Mouse (Mus musculus): ENCODE results near the gene Smok3a. TPM values are rescaled to one million over a fixed set of nuclear protein-coding genes. Genes with fewer than 3 reads are reported as not detected.

Gene Smok3a
- polyA plus RNA-seq, 1 experiment from 2014 or later, result not detected

DNA sequence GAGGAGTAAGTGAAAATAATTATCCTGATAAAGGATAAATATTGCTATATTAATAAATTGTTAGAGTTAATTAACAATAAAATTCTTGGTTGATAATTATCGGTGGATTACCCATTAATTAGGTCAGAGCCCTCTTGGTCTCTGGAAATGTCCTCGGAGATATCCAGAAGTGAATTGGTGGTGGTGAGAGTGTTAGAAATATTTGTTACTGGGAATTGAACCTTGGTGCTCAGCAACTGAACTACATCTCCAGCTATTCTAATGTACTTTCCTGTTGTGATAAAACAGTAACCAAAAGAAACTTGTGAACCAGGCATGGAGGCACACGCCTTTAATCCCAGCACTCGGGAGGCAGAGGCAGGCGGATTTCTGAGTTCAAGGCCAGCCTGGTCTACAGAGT is 59.4 kb downstream of the Smok3a start:
- H3K4me2 ChIP-seq (ENCODE audit: low read depth, severe bottlenecking), result no peak overlapping the region
- DNase-seq (ENCODE audit: low spot score) (no peak), ATAC-seq (ENCODE audit: insufficient number of reproducible peaks, low FRiP score, low TSS enrichment, low read depth) (no peak)
- H3K9ac ChIP-seq (ENCODE audit: low read length), result no peak overlapping the region
- no peaks in the 10 kb centered on the region for H3K4me1 ChIP-seq (ENCODE audit: control insufficient read depth, insufficient read depth, low read length)
- no peaks in the 10 kb centered on the region for H3K36me3 ChIP-seq (ENCODE audit: control insufficient read depth, insufficient read depth, low read length)
- H3K9me3 ChIP-seq (ENCODE audit: control insufficient read depth, low read length), result no peaks in the 10 kb centered on the region
- no peaks in the 10 kb centered on the region for H3K27me3 ChIP-seq (ENCODE audit: control insufficient read depth, insufficient read depth, low read length)
- 91% methylated on average over 5 of the region's 5 CpGs for WGBS
- H3K4me3 ChIP-seq (ENCODE audit: low read depth, low read length), result no peak overlapping the region
- H3K27ac ChIP-seq (replicated peaks; ENCODE audit: low read depth, low read length), result no peak overlapping the region

DNA sequence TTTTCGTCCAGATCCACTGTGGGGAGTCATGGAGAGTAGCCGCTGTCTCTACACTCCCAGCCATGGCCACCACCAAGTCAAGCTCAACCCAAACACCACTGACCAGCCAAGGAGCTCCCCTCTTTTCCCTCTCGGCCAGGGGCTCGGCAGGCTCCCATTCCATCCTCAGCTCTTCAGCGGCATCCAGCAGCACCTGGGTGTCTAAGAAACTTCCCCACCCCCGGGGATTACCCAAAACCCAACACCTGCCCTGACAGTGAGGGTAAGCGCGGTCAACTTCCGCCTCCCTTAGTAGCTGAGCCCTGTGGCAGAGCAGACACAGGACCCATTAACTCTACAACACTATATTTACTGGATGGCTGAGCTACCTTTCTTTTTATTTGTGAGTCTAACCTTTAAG is 60.4 kb downstream of the Smok3a start:
- ATAC-seq (ENCODE audit: insufficient number of reproducible peaks, low FRiP score, low TSS enrichment, low read depth), result no peak
- WGBS, result 86% methylated on average over 9 of the region's 9 CpGs
- no peaks in the 10 kb centered on the region for H3K27me3 ChIP-seq (ENCODE audit: control insufficient read depth, insufficient read depth, low read length)
- H3K4me3 ChIP-seq (ENCODE audit: low read depth, low read length), result no peak overlapping the region
- H3K27ac ChIP-seq (replicated peaks; ENCODE audit: low read depth, low read length), result no peak overlapping the region
- DNase-seq (ENCODE audit: low spot score), result no peak
- H3K36me3 ChIP-seq (ENCODE audit: control insufficient read depth, insufficient read depth, low read length), result no peaks in the 10 kb centered on the region
- H3K4me2 ChIP-seq (ENCODE audit: low read depth, severe bottlenecking), result no peak overlapping the region
- no peak overlapping the region for H3K9ac ChIP-seq (ENCODE audit: low read length)
- no peaks in the 10 kb centered on the region for H3K4me1 ChIP-seq (ENCODE audit: control insufficient read depth, insufficient read depth, low read length)
- no peaks in the 10 kb centered on the region for H3K9me3 ChIP-seq (ENCODE audit: control insufficient read depth, low read length)

DNA sequence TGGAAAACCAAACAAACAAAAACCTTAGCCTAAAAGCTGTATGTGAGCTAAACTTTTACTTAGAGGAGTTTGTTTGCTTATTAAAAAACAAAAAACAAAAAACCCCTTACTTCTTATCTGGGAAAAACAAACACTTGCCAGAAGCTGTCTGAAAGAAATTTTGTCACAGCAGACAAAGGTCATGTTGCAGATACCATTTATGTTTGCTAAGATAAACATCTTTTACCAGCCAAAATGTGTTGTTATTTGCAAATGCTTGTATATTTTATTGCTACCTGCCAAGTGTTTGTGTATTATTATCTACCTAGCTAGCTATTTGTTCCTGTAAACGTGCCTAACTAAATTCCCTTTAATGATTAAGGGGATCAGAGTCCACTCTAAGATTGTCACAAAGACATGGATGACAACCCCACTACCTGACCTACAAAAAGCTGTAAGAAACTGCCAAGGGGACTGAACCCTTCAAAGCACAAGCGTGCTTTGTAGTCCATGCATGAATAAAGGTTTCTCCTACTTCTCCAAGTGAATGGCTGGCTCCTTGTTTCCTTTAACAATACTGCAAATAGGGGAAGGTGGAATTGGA is 62.3 kb downstream of the Smok3a start:
- no peaks in the 10 kb centered on the region; the same call in 1 of the 2 replicates for H3K36me3 ChIP-seq (ENCODE audit: control insufficient read depth, insufficient read depth, low read length)

DNA sequence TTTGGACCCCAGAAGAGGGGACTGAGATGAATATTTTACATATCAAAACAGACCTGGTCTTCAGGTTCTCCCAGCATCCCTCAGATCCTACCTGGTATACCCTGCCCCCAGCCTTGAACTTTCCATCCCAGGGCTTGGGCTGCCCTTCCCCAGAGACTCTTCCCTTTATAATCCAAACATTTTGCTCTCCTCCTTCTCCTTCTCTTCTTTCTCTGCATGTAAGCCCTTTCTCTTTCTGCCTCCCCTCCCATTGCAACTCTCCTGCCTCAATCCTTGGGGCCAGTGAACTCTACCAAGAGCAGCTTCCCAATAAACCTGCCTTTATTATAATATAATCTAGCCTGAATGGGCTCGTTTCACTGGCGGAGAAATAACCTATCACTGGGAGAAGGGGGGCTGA is 62.9 kb downstream of the Smok3a start:
- no peaks in the 10 kb centered on the region for H3K27me3 ChIP-seq (ENCODE audit: control insufficient read depth, insufficient read depth, low read length)
- H3K27ac ChIP-seq (replicated peaks; ENCODE audit: low read depth, low read length), result no peak overlapping the region
- WGBS, result 83% methylated on average over 2 of the region's 2 CpGs
- no peaks in the 10 kb centered on the region for H3K4me1 ChIP-seq (ENCODE audit: control insufficient read depth, insufficient read depth, low read length)
- no peak overlapping the region for H3K9ac ChIP-seq (ENCODE audit: low read length)
- H3K9me3 ChIP-seq (ENCODE audit: control insufficient read depth, low read length), result no peaks in the 10 kb centered on the region
- H3K4me2 ChIP-seq (ENCODE audit: low read depth, severe bottlenecking), result no peak overlapping the region
- no peaks in the 10 kb centered on the region; the same call in 1 of the 2 replicates for H3K36me3 ChIP-seq (ENCODE audit: control insufficient read depth, insufficient read depth, low read length)
- no peak overlapping the region for H3K4me3 ChIP-seq (ENCODE audit: low read depth, low read length)
- ATAC-seq (ENCODE audit: insufficient number of reproducible peaks, low FRiP score, low TSS enrichment, low read depth) (no peak), DNase-seq (ENCODE audit: low spot score) (no peak)

More for the DNA sequence above, 62.3 kb downstream of the Smok3a start:
- Histone ChIP-seq H3K27ac (replicated peaks; ENCODE audit: low read depth, low read length) (no peak overlapping the region), H3K4me3 (ENCODE audit: low read depth, low read length) (no peak overlapping the region), H3K27me3 (ENCODE audit: control insufficient read depth, insufficient read depth, low read length) (no peaks in the 10 kb centered on the region), H3K4me2 (ENCODE audit: low read depth, severe bottlenecking) (no peak overlapping the region), H3K9me3 (ENCODE audit: control insufficient read depth, low read length) (no peaks in the 10 kb centered on the region), H3K4me1 (ENCODE audit: control insufficient read depth, insufficient read depth, low read length) (no peaks in the 10 kb centered on the region), H3K9ac (ENCODE audit: low read length) (no peak overlapping the region)
- WGBS, result 74% methylated on average over 2 of the region's 2 CpGs
- DNase-seq (ENCODE audit: low spot score) (no peak), ATAC-seq (ENCODE audit: insufficient number of reproducible peaks, low FRiP score, low TSS enrichment, low read depth) (no peak)

Other genes starting within 250 kb of the Smok3a start
- gene Ppp1r35, start 242.4 kb upstream of the Smok3a start, polyA plus RNA-seq (2014; fragmentation: Nextera tagmentation; extraction: Ambion mirVana), result 61.4 and 62.0 TPM in 2 replicates
- 12.0 and 12.2 TPM in 2 replicates for gene Mepce, start 233.6 kb upstream of the Smok3a start, polyA plus RNA-seq (2014; fragmentation: Nextera tagmentation; extraction: Ambion mirVana)
- gene Zcwpw1, start 233.5 kb upstream of the Smok3a start, polyA plus RNA-seq (2014; fragmentation: Nextera tagmentation; extraction: Ambion mirVana), result 19.6 and 20.1 TPM in 2 replicates
- 0.24 and 0.43 TPM in 2 replicates for gene Pilra, start 185.0 kb upstream of the Smok3a start, polyA plus RNA-seq (2014; fragmentation: Nextera tagmentation; extraction: Ambion mirVana)
- gene Pilrb1, start 163.2 kb upstream of the Smok3a start, polyA plus RNA-seq (2014; fragmentation: Nextera tagmentation; extraction: Ambion mirVana), result 0.13 TPM in 1 of 2 replicates, not detected in the other
- not detected in 2 replicates for gene Pilrb2, start 149.4 kb upstream of the Smok3a start, polyA plus RNA-seq (2014; fragmentation: Nextera tagmentation; extraction: Ambion mirVana)
- not detected in 2 replicates for gene Cyp3a13, start 99.6 kb upstream of the Smok3a start, polyA plus RNA-seq (2014; fragmentation: Nextera tagmentation; extraction: Ambion mirVana)
- gene Gjc3, start 58.2 kb upstream of the Smok3a start, polyA plus RNA-seq (2014; fragmentation: Nextera tagmentation; extraction: Ambion mirVana), result 0.14 TPM in 1 of 2 replicates, not detected in the other
- not detected in 2 replicates for gene Azgp1, start 39.7 kb upstream of the Smok3a start, polyA plus RNA-seq (2014; fragmentation: Nextera tagmentation; extraction: Ambion mirVana)
- not detected in 2 replicates for gene Smok3b, start 168 bp downstream of the Smok3a start, polyA plus RNA-seq (2014; fragmentation: Nextera tagmentation; extraction: Ambion mirVana)
- gene Smok3c, start 31.9 kb downstream of the Smok3a start, polyA plus RNA-seq (2014; fragmentation: Nextera tagmentation; extraction: Ambion mirVana), result not detected in 2 replicates
- gene Zkscan1, start 63.8 kb downstream of the Smok3a start, polyA plus RNA-seq (2014; fragmentation: Nextera tagmentation; extraction: Ambion mirVana), result 31.5 and 39.9 TPM in 2 replicates
- 94.4 and 96.4 TPM in 2 replicates for gene Zscan21, start 95.6 kb downstream of the Smok3a start, polyA plus RNA-seq (2014; fragmentation: Nextera tagmentation; extraction: Ambion mirVana)
- 21.1 and 23.6 TPM in 2 replicates for gene Zfp113, start 134.5 kb downstream of the Smok3a start, polyA plus RNA-seq (2014; fragmentation: Nextera tagmentation; extraction: Ambion mirVana)
- 300 and 307 TPM in 2 replicates for gene Cops6, start 139.8 kb downstream of the Smok3a start, polyA plus RNA-seq (2014; fragmentation: Nextera tagmentation; extraction: Ambion mirVana)
- gene Ap4m1, start 150.7 kb downstream of the Smok3a start, polyA plus RNA-seq (2014; fragmentation: Nextera tagmentation; extraction: Ambion mirVana), result 19.5 and 21.2 TPM in 2 replicates
- 336 and 343 TPM in 2 replicates for gene Mcm7, start 151.2 kb downstream of the Smok3a start, polyA plus RNA-seq (2014; fragmentation: Nextera tagmentation; extraction: Ambion mirVana)
- gene Taf6, start 166.2 kb downstream of the Smok3a start, polyA plus RNA-seq (2014; fragmentation: Nextera tagmentation; extraction: Ambion mirVana), result 140 and 142 TPM in 2 replicates
- 58.5 and 64.9 TPM in 2 replicates for gene Cnpy4, start 166.2 kb downstream of the Smok3a start, polyA plus RNA-seq (2014; fragmentation: Nextera tagmentation; extraction: Ambion mirVana)
- gene Mblac1, start 173.1 kb downstream of the Smok3a start, polyA plus RNA-seq (2014; fragmentation: Nextera tagmentation; extraction: Ambion mirVana), result 7.5 and 8.1 TPM in 2 replicates
- gene Nxpe5, start 204.6 kb downstream of the Smok3a start, polyA plus RNA-seq (2014; fragmentation: Nextera tagmentation; extraction: Ambion mirVana), result 0.07 TPM in 1 of 2 replicates, not detected in the other
- gene Lamtor4, start 234.2 kb downstream of the Smok3a start, polyA plus RNA-seq (2014; fragmentation: Nextera tagmentation; extraction: Ambion mirVana), result 33.0 and 36.3 TPM in 2 replicates
- gene BC037034, start 242.8 kb downstream of the Smok3a start, polyA plus RNA-seq (2014; fragmentation: Nextera tagmentation; extraction: Ambion mirVana), result 4.8 and 5.2 TPM in 2 replicates

All from limb, embryonic 11.5 days (tissue).